Mouse (Mus musculus): ENCODE results near the gene Tmppe. TPM values are rescaled to one million over a fixed set of nuclear protein-coding genes. Genes with fewer than 3 reads are reported as not detected.
"Not testable (repeated sequence)": the region's sequence is repeated elsewhere in the genome, so short reads cannot be mapped to it uniquely, and the experiment has no call there.

Gene Tmppe
- polyA plus RNA-seq (2015; fragmentation: Nextera tagmentation; extraction: Ambion mirVana): 7.5 and 7.7 TPM in 2 replicates

GRCm38 (mm10) chr9:114400949-114401684 lies at the start of gene Tmppe, which contains the start of gene Glb1:
TSS of gene Tmppe (plus strand) at chr9:114401105.
TSS of gene Glb1 (plus strand) at chr9:114401076.
- Histone ChIP-seq H3K36me3 (peaks cover 16% of the 10 kb centered on the region), H3K27me3 (no peaks in the 10 kb centered on the region), H3K4me2 (replicated peaks) (peak within 1 kb of the TSS; percentile 72), H3K27ac (replicated peaks) (peak within 1 kb of the TSS; percentile 87), H3K9me3 (no peaks in the 10 kb centered on the region), H3K4me3 (peak within 1 kb of the TSS; percentile 92), H3K4me1 (peaks cover 11% of the 10 kb centered on the region), H3K9ac (replicated peaks) (peak within 1 kb of the TSS; percentile 84)
- peak; percentile 98 for ATAC-seq (replicated peaks)
- under 1% methylated on average over 73 of the region's 73 CpGs for WGBS

DNA sequence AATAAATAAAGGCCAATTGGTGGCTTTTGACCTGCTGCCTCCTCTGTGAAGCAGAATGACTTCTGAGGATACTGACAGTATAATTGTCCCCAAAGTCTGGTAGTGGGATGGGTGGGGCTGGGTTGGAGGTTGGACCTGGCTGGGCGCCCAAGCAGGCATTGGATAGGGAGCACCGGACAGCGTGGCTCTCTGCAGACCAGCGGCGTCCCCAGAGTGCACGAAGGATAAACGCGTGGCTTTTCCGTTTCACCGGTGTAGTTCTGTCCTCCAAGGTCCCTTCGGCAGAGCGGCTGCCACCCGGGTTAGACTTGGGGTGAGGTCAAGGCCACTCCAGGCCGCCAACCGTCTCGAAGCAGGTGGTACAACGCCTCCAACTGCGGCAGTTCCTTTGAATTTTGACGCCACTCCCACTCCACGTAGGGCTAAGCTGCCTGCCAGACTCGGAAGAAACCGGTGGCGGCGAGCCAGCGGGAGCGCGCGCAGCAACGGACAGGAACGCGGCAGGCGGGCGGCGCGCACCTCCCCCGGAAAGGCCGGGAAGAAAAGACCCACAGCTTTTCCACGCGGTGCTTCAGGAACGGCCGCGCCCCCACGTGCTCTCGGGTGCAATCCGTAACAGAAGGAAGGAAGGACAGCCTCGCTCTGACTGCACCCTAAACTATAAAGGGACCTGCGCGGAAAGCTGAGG lies 33.0 kb upstream of the Tmppe start:
- Histone ChIP-seq H3K4me1 (peaks cover 9% of the 10 kb centered on the region; the same call in 1 of the 2 replicates), H3K36me3 (no peaks in the 10 kb centered on the region), H3K27ac (replicated peaks) (no peak overlapping the region), H3K4me2 (replicated peaks) (peak overlapping the region; percentile 82), H3K27me3 (no peaks in the 10 kb centered on the region), H3K4me3 (peak overlapping the region; percentile 49), H3K9ac (replicated peaks) (peak overlapping the region; percentile 54), H3K9me3 (no peaks in the 10 kb centered on the region)
- under 1% methylated on average over 48 of the region's 48 CpGs for WGBS
- peak; percentile 88 for ATAC-seq (replicated peaks)

- Histone ChIP-seq H3K27ac (replicated peaks) (no peak overlapping the region), H3K36me3 (no peaks in the 10 kb centered on the region), H3K27me3 (no peaks in the 10 kb centered on the region), H3K4me2 (replicated peaks) (peak overlapping the region; percentile 82), H3K9me3 (no peaks in the 10 kb centered on the region), H3K4me1 (peaks cover 9% of the 10 kb centered on the region; the same call in 1 of the 2 replicates), H3K9ac (replicated peaks) (peak overlapping the region; percentile 54), H3K4me3 (peak overlapping the region; percentile 49)
- WGBS: 12% methylated on average over 12 of the region's 12 CpGs
- ATAC-seq (replicated peaks): peak; percentile 53; the same call in 1 of the 2 replicates
Measured at GRCm38 (mm10) chr9:114368471-114368858, 32.4 kb upstream of the Tmppe start.

DNA sequence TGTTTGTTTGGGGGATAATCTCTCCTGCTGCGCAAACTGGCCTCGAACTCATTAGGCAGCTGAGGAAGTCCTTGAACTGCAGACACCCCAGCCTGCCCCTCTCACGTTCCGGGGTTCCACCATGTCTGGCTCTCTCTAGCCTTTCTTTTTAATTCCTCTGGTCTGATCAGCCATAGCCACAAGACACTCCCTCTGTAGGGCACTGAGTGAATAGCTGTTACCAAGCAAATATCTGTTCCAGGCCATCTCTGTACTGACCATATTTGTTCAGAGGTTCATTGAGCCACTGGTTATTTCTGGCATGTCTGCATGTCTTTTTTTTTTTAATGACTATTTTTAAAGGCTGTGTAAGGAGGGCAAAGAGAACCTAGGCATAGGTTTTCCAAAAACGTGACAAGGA lies 31.5 kb upstream of the Tmppe start:
- not testable (repeated sequence) for H3K9ac ChIP-seq (replicated peaks); H3K27ac ChIP-seq (replicated peaks); H3K4me2 ChIP-seq (replicated peaks); H3K4me1 ChIP-seq; H3K4me3 ChIP-seq; H3K9me3 ChIP-seq; H3K27me3 ChIP-seq; ATAC-seq (replicated peaks); H3K36me3 ChIP-seq
- WGBS: 53% methylated on average over 5 of the region's 5 CpGs

GRCm38 (mm10) chr9:114371717-114372116 lies 29.2 kb upstream of the Tmppe start:
- ATAC-seq (replicated peaks); H3K9me3 ChIP-seq; H3K27me3 ChIP-seq; H3K4me2 ChIP-seq (replicated peaks); H3K4me1 ChIP-seq; H3K9ac ChIP-seq (replicated peaks); H3K4me3 ChIP-seq; H3K36me3 ChIP-seq; H3K27ac ChIP-seq (replicated peaks): not testable (repeated sequence)
- 25% methylated on average over 5 of the region's 5 CpGs for WGBS

GRCm38 (mm10) chr9:114375276-114375962 lies 25.5 kb upstream of the Tmppe start:
- Histone ChIP-seq H3K4me3 (no peak overlapping the region), H3K9ac (replicated peaks) (no peak overlapping the region), H3K27me3 (no peaks in the 10 kb centered on the region), H3K4me2 (replicated peaks) (no peak overlapping the region), H3K27ac (replicated peaks) (no peak overlapping the region), H3K36me3 (no peaks in the 10 kb centered on the region), H3K4me1 (no peaks in the 10 kb centered on the region), H3K9me3 (no peaks in the 10 kb centered on the region)
- WGBS: 93% methylated on average over 10 of the region's 10 CpGs
- no peak for ATAC-seq (replicated peaks)

GRCm38 (mm10) chr9:114377168-114377567 lies 23.7 kb upstream of the Tmppe start:
- Histone ChIP-seq H3K9me3 (no peaks in the 10 kb centered on the region), H3K4me2 (replicated peaks) (no peak overlapping the region), H3K27me3 (no peaks in the 10 kb centered on the region), H3K9ac (replicated peaks) (no peak overlapping the region), H3K36me3 (no peaks in the 10 kb centered on the region), H3K27ac (replicated peaks) (no peak overlapping the region), H3K4me3 (no peak overlapping the region), H3K4me1 (no peaks in the 10 kb centered on the region)
- no peak for ATAC-seq (replicated peaks)
- 95% methylated on average over 10 of the region's 10 CpGs for WGBS

GRCm38 (mm10) chr9:114379871-114380270 lies 21.0 kb upstream of the Tmppe start:
- no peaks in the 10 kb centered on the region for H3K27me3 ChIP-seq
- ATAC-seq (replicated peaks): no peak
- no peaks in the 10 kb centered on the region for H3K9me3 ChIP-seq
- H3K4me2 ChIP-seq (replicated peaks): no peak overlapping the region
- H3K4me1 ChIP-seq: no peaks in the 10 kb centered on the region
- H3K36me3 ChIP-seq: no peaks in the 10 kb centered on the region
- no peak overlapping the region for H3K9ac ChIP-seq (replicated peaks)
- no peak overlapping the region for H3K27ac ChIP-seq (replicated peaks)
- WGBS: 86% methylated on average over 12 of the region's 12 CpGs
- H3K4me3 ChIP-seq: no peak overlapping the region

- Histone ChIP-seq H3K9ac (replicated peaks) (no peak overlapping the region), H3K27ac (replicated peaks) (no peak overlapping the region), H3K36me3 (no peaks in the 10 kb centered on the region), H3K27me3 (no peaks in the 10 kb centered on the region), H3K4me1 (no peaks in the 10 kb centered on the region), H3K4me2 (replicated peaks) (no peak overlapping the region), H3K4me3 (no peak overlapping the region), H3K9me3 (no peaks in the 10 kb centered on the region)
- WGBS: 70% methylated on average over 17 of the region's 17 CpGs
- ATAC-seq (replicated peaks): peak; percentile 83
Measured at GRCm38 (mm10) chr9:114380881-114381733, 19.8 kb upstream of the Tmppe start.

- H3K9ac ChIP-seq (replicated peaks): no peak overlapping the region
- no peaks in the 10 kb centered on the region for H3K27me3 ChIP-seq
- H3K36me3 ChIP-seq: no peaks in the 10 kb centered on the region
- no peak overlapping the region for H3K4me3 ChIP-seq
- no peaks in the 10 kb centered on the region for H3K4me1 ChIP-seq
- H3K4me2 ChIP-seq (replicated peaks): no peak overlapping the region
- no peak overlapping the region for H3K27ac ChIP-seq (replicated peaks)
- no peaks in the 10 kb centered on the region for H3K9me3 ChIP-seq
- ATAC-seq (replicated peaks): no peak
- 90% methylated on average over 17 of the region's 17 CpGs for whole genome bisulfite sequencing
Measured at GRCm38 (mm10) chr9:114382936-114383710, 17.8 kb upstream of the Tmppe start.

DNA sequence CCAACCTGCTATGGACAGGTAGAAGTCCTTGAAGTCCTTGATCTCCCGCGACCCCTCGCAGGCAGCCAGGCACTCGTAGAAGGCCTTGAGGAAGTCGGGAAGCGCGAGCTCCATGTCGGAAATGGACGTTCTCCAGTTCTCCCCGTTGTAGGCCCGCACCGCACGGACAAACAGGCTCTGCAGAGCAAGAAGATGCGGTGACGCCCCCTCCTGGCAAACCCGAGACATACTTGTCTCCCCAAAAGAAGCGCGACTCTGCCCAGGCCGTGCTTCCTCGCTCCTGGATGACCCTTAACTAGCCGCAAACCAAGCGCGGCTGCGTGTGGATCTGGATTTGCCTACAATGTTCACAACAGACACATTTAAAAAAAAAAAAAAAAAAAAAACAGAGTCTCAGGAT lies 16.2 kb upstream of the Tmppe start:
- Histone ChIP-seq H3K9ac (replicated peaks) (no peak overlapping the region), H3K36me3 (no peaks in the 10 kb centered on the region), H3K4me2 (replicated peaks) (no peak overlapping the region), H3K4me3 (no peak overlapping the region), H3K27ac (replicated peaks) (no peak overlapping the region), H3K9me3 (no peaks in the 10 kb centered on the region; the same call in 1 of the 2 replicates), H3K27me3 (no peaks in the 10 kb centered on the region), H3K4me1 (no peaks in the 10 kb centered on the region)
- ATAC-seq (replicated peaks): no peak
- WGBS: 94% methylated on average over 24 of the region's 24 CpGs

All from forebrain, embryonic 15.5 days (tissue).